Mouse (Mus musculus): ENCODE results near the gene Tnfaip8l1.

- TF ChIP-seq CTCF (IDR thresholded peaks at IDR 0.05; ENCODE audit: borderline replicate concordance, insufficient read depth, low read length) = no peak
- peak; percentile 49 for TF ChIP-seq POLR2A (IDR thresholded peaks at IDR 0.05; ENCODE audit: low read depth, low read length)
Measured at GRCm38 (mm10) chr17:56182975-56183657, 20.8 kb downstream of the Tnfaip8l1 start.

Data from embryonic fibroblast, embryonic 13.5 days (primary cell).